ENCODE assay signal across 10 mouse cellular contexts in genomic region chr5:140582995-140583731, GRCm38 (mm10). TPM values are rescaled to one million over a fixed set of nuclear protein-coding genes. Genes with fewer than 3 reads are reported as not detected.
DNase-seq lines count a peak whose midpoint lies in the region; ATAC-seq and TF ChIP-seq lines count a peak whose summit lies in the region.
"Had no signal": no experiment of that assay in that cellular context is flagged by ENCODE, and none has a peak within 500 bp of the region (broad histone marks: within the 10 kb centered on the region; RNA-seq: fewer than 3 reads in every experiment).

No protein-coding gene starts in this region.

- H3K4me1 ChIP-seq in kidney, embryonic 16.5 days (ENCODE audit: insufficient read depth, low read length): peaks cover 41% of the 10 kb centered on the region
- no peaks in the 10 kb centered on the region for H3K4me1 ChIP-seq in kidney, adult 2 months (ENCODE audit: control insufficient read depth, insufficient read depth, low read length)
- peaks cover 34% of the 10 kb centered on the region for H3K4me1 ChIP-seq in forebrain, embryonic 16.5 days (replicated peaks; ENCODE audit: control insufficient read depth, insufficient read depth, low read length)
- peaks cover 39% of the 10 kb centered on the region for H3K4me1 ChIP-seq in limb, embryonic 14.5 days (ENCODE audit: control insufficient read depth, insufficient read depth, low read length)
- H3K4me1 ChIP-seq in intestine, postnatal 0 days (replicated peaks; ENCODE audit: control insufficient read depth, insufficient read depth, low read length): no peaks in the 10 kb centered on the region

- no peaks in the 10 kb centered on the region for H3K36me3 ChIP-seq in kidney, embryonic 16.5 days (ENCODE audit: insufficient read depth, low read length)
- H3K36me3 ChIP-seq in kidney, adult 2 months (ENCODE audit: control insufficient read depth, insufficient read depth, low read length): no peaks in the 10 kb centered on the region
- H3K36me3 ChIP-seq in forebrain, embryonic 16.5 days (ENCODE audit: control insufficient read depth, insufficient read depth): no peaks in the 10 kb centered on the region
- H3K36me3 ChIP-seq in limb, embryonic 14.5 days (ENCODE audit: control insufficient read depth, insufficient read depth, low read length): no peaks in the 10 kb centered on the region
- H3K36me3 ChIP-seq in intestine, postnatal 0 days (ENCODE audit: control insufficient read depth, insufficient read depth): no peaks in the 10 kb centered on the region

- no peak for DNase-seq in kidney, adult 2 months
- DNase-seq in limb, embryonic 14.5 days (ENCODE audit: low spot score): peak; percentile 63
- DNase-seq in retina, postnatal 7 days (ENCODE audit: low read depth, low spot score): peak; percentile 50
- no peak for DNase-seq in lung, postnatal 14 days
- no peak for DNase-seq in lung, postnatal 4 days
- DNase-seq: kidney, adult 18-20 months had no signal

- no peak overlapping the region for H3K27ac ChIP-seq in kidney, embryonic 16.5 days (ENCODE audit: low read length)
- no peak overlapping the region for H3K27ac ChIP-seq in kidney, adult 2 months (ENCODE audit: insufficient read depth, low read depth, low read length)
- no peak overlapping the region; the same call in 1 of the 2 replicates for H3K27ac ChIP-seq in forebrain, embryonic 16.5 days (ENCODE audit: low read length)
- peak overlapping the region; percentile 33; the same call in 1 of the 2 replicates for H3K27ac ChIP-seq in limb, embryonic 14.5 days (replicated peaks; ENCODE audit: low read depth, low read length)
- no peak overlapping the region for H3K27ac ChIP-seq in intestine, postnatal 0 days (ENCODE audit: low read depth, low read length)

- no peak overlapping the region for H3K4me2 ChIP-seq in kidney, embryonic 16.5 days (replicated peaks; ENCODE audit: low read depth, low read length)
- H3K4me2 ChIP-seq in forebrain, embryonic 16.5 days (ENCODE audit: low read length): no peak overlapping the region
- no peak overlapping the region for H3K4me2 ChIP-seq in limb, embryonic 14.5 days (replicated peaks; ENCODE audit: low read depth, low read length, severe bottlenecking)
- no peak overlapping the region for H3K4me2 ChIP-seq in intestine, postnatal 0 days (replicated peaks; ENCODE audit: low read depth)

- no peak overlapping the region for H3K4me3 ChIP-seq in kidney, embryonic 16.5 days (ENCODE audit: low read length)
- no peak overlapping the region for H3K4me3 ChIP-seq in kidney, adult 2 months (ENCODE audit: insufficient read depth, low read depth, low read length)
- H3K4me3 ChIP-seq in forebrain, embryonic 16.5 days (replicated peaks; ENCODE audit: low read length): no peak overlapping the region
- H3K4me3 ChIP-seq in limb, embryonic 14.5 days (replicated peaks; ENCODE audit: low read length): no peak overlapping the region
- H3K4me3 ChIP-seq in intestine, postnatal 0 days (ENCODE audit: low read depth, low read length): no peak overlapping the region

- H3K27me3 ChIP-seq in kidney, embryonic 16.5 days (ENCODE audit: insufficient read depth, low read length): no peaks in the 10 kb centered on the region
- H3K27me3 ChIP-seq in kidney, adult 2 months (replicated peaks; ENCODE audit: control insufficient read depth, insufficient read depth, low read length): no peaks in the 10 kb centered on the region
- H3K27me3 ChIP-seq in forebrain, embryonic 16.5 days (replicated peaks; ENCODE audit: control insufficient read depth, insufficient read depth, low read length): no peaks in the 10 kb centered on the region
- H3K27me3 ChIP-seq in limb, embryonic 14.5 days (ENCODE audit: control insufficient read depth, insufficient read depth, low read length): no peaks in the 10 kb centered on the region
- no peaks in the 10 kb centered on the region for H3K27me3 ChIP-seq in intestine, postnatal 0 days (replicated peaks; ENCODE audit: control insufficient read depth, insufficient read depth, low read length)

- whole genome bisulfite sequencing in kidney, embryonic 16.5 days: 38% methylated on average over 8 of the region's 8 CpGs
- WGBS in kidney, adult 2 months: 60% methylated on average over 8 of the region's 8 CpGs
- 15% methylated on average over 8 of the region's 8 CpGs for WGBS in forebrain, embryonic 16.5 days
- 24% methylated on average over 8 of the region's 8 CpGs for WGBS in limb, embryonic 14.5 days
- WGBS in intestine, postnatal 0 days: 56% methylated on average over 8 of the region's 8 CpGs

- H3K9me3 ChIP-seq in kidney, embryonic 16.5 days (ENCODE audit: low read length): no peaks in the 10 kb centered on the region
- no peaks in the 10 kb centered on the region for H3K9me3 ChIP-seq in forebrain, embryonic 16.5 days (ENCODE audit: control insufficient read depth, low read length)
- H3K9me3 ChIP-seq in limb, embryonic 14.5 days (ENCODE audit: control insufficient read depth, low read length): no peaks in the 10 kb centered on the region
- no peaks in the 10 kb centered on the region for H3K9me3 ChIP-seq in intestine, postnatal 0 days (ENCODE audit: control insufficient read depth)

- ATAC-seq in kidney, embryonic 16.5 days (ENCODE audit: low FRiP score, low TSS enrichment): no peak; the same call in 1 of the 2 replicates
- peak; percentile 39; the same call in 1 of the 2 replicates for ATAC-seq in forebrain, embryonic 16.5 days
- ATAC-seq in limb, embryonic 14.5 days (ENCODE audit: low FRiP score, low read depth): peak; percentile 59
- ATAC-seq in intestine, postnatal 0 days: no peak

- 0 out of 2 replicates have a peak overlapping the region, but pooled peaks have one; percentile 9 for H3K9ac ChIP-seq in kidney, embryonic 16.5 days (replicated peaks; ENCODE audit: low read length)
- no peak overlapping the region for H3K9ac ChIP-seq in forebrain, embryonic 16.5 days (replicated peaks; ENCODE audit: low read depth, low read length)
- no peak overlapping the region for H3K9ac ChIP-seq in limb, embryonic 14.5 days (ENCODE audit: low read depth, low read length, severe bottlenecking)
- H3K9ac ChIP-seq in intestine, postnatal 0 days (ENCODE audit: low read depth, low read length): no peak overlapping the region

- TF ChIP-seq CTCF in kidney, adult 2 months (conservative IDR thresholded peaks at IDR 0.05; ENCODE audit: insufficient read depth, insufficient read length, low read depth, low read length): no peak
- no peak for TF ChIP-seq CTCF in intestine, postnatal 0 days (IDR thresholded peaks at IDR 0.05; ENCODE audit: low read depth)

- no peak for TF ChIP-seq POLR2A in kidney, adult 2 months (IDR thresholded peaks at IDR 0.05; ENCODE audit: low read depth, low read length)
- no peak for TF ChIP-seq POLR2A in limb, embryonic 14.5 days (IDR thresholded peaks at IDR 0.05; ENCODE audit: borderline replicate concordance, extremely low read depth, insufficient read depth, insufficient read length)

RNA-seq across cellular contexts. Expression of gene Grifin, which starts 18.3 kb away (rescaled TPM):
- polyA plus RNA-seq in kidney, embryonic 16.5 days (2015; fragmentation: Nextera tagmentation; extraction: Ambion mirVana): 0.27 TPM in 1 of 2 replicates, not detected in the other
- not detected in 2 replicates for polyA plus RNA-seq in kidney, adult 2 months (2012; rRNA removed)
- polyA plus RNA-seq in forebrain, embryonic 16.5 days (2015; fragmentation: Nextera tagmentation; extraction: Ambion mirVana): not detected in 2 replicates
- 0.18 and 0.19 TPM in 2 replicates for polyA plus RNA-seq in limb, embryonic 14.5 days (2012; rRNA removed)
- not detected in 2 replicates for polyA plus RNA-seq in limb, embryonic 14.5 days (2014; fragmentation: Nextera tagmentation; extraction: Ambion mirVana)
- polyA plus RNA-seq in intestine, postnatal 0 days (2015; fragmentation: Nextera tagmentation; extraction: Ambion mirVana): 1.1 and 1.5 TPM in 2 replicates
- polyA plus RNA-seq: liver, adult 2 months had no signal

RNA-seq across cellular contexts. Expression of gene Lfng, which starts 24.0 kb away (rescaled TPM):
- 36.3 and 38.9 TPM in 2 replicates for polyA plus RNA-seq in kidney, embryonic 16.5 days (2015; fragmentation: Nextera tagmentation; extraction: Ambion mirVana)
- 37.8 and 43.3 TPM in 2 replicates for polyA plus RNA-seq in kidney, adult 2 months (2012; rRNA removed)
- polyA plus RNA-seq in forebrain, embryonic 16.5 days (2015; fragmentation: Nextera tagmentation; extraction: Ambion mirVana): 23.3 and 25.6 TPM in 2 replicates
- 38.9 and 48.2 TPM in 2 replicates for polyA plus RNA-seq in limb, embryonic 14.5 days (2012; rRNA removed)
- polyA plus RNA-seq in limb, embryonic 14.5 days (2014; fragmentation: Nextera tagmentation; extraction: Ambion mirVana): 19.2 and 21.4 TPM in 2 replicates
- 7.1 and 7.3 TPM in 2 replicates for polyA plus RNA-seq in intestine, postnatal 0 days (2015; fragmentation: Nextera tagmentation; extraction: Ambion mirVana)

Comparison
In these comparisons a context has a peak if more than half of its experiments do, and no peak if none do; other contexts are left out.
1. ATAC-seq: peak in forebrain, embryonic 16.5 days (single experiment) and limb, embryonic 14.5 days (single experiment); none in kidney, embryonic 16.5 days (single experiment) and intestine, postnatal 0 days (single experiment).
2. DNase-seq: peak in limb, embryonic 14.5 days (single experiment) and retina, postnatal 7 days (single experiment); none in kidney, adult 2 months (single experiment), lung, postnatal 14 days (single experiment) and lung, postnatal 4 days (0 of 2).